In the genomic region with DNA sequence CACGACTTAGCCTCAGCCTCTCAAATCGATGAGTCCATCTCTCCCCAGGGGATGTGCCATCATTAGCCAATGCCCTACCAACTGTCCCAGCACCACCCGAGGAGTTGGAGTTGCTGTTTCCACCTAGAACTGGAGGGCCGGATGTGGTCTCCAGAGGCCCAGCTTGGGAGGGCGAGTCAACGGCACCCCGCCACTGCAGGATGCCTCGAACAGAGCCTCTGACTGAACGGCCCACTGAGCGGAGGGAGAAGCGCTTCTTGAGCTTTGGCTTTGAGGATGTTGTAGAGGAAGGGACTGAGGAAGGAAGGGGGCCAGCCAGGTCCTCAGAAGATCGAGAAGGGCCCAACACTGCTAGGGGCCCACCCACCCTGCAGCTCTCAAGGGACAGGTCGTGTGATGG, we compare ENCODE assay signal across 14 mouse cellular contexts. TPM values are rescaled to one million over a fixed set of nuclear protein-coding genes. Genes with fewer than 3 reads are reported as not detected.
DNase-seq lines count a peak whose midpoint lies in the region; ATAC-seq and TF ChIP-seq lines count a peak whose summit lies in the region.
"Had no signal": no experiment of that assay in that cellular context is flagged by ENCODE, and none has a peak within 500 bp of the region (broad histone marks: within the 10 kb centered on the region; RNA-seq: fewer than 3 reads in every experiment).

No protein-coding gene starts in this region.

- no peak for TF ChIP-seq CTCF in heart, postnatal 0 days (IDR thresholded peaks at IDR 0.05; ENCODE audit: low read depth)

- H3K4me2 ChIP-seq in heart, postnatal 0 days (ENCODE audit: low read depth, low read length), result peak overlapping the region; percentile 13; the same call in 1 of the 2 replicates

- 79% methylated on average over 13 of the region's 13 CpGs for WGBS in heart, postnatal 0 days
- WGBS in embryonic facial prominence, embryonic 10.5 days, result 91% methylated on average over 13 of the region's 13 CpGs

- peaks cover 53% of the 10 kb centered on the region for H3K36me3 ChIP-seq in heart, postnatal 0 days (replicated peaks; ENCODE audit: control insufficient read depth, insufficient read depth, low read length)
- H3K36me3 ChIP-seq in embryonic facial prominence, embryonic 10.5 days (replicated peaks), result peaks cover 59% of the 10 kb centered on the region

- no peak for DNase-seq in heart, postnatal 0 days (ENCODE audit: low spot score)
- DNase-seq in heart, adult 18-20 months, result no peak
- DNase-seq in embryonic facial prominence, embryonic 10.5 days (ENCODE audit: low spot score), result no peak
- DNase-seq in thymus, postnatal 10 days (ENCODE audit: low spot score in 2 of 2), result peak; percentile 72 to 74
- DNase-seq in gastrocnemius, postnatal 36 days, result no peak
- DNase-seq in layer of hippocampus, postnatal 14 days (ENCODE audit: low spot score in 2 of 2), result no peak
- no peak for DNase-seq in urinary bladder, postnatal 10 days (ENCODE audit: low spot score)
- DNase-seq: gastrocnemius, postnatal 14 days; kidney, postnatal 25 days; right cerebral cortex, postnatal 4 days had no signal

- H3K27me3 ChIP-seq in heart, postnatal 0 days (ENCODE audit: control insufficient read depth, insufficient read depth, low read length), result no peaks in the 10 kb centered on the region
- no peaks in the 10 kb centered on the region for H3K27me3 ChIP-seq in embryonic facial prominence, embryonic 10.5 days (replicated peaks; ENCODE audit: low read depth, poor library complexity, severe bottlenecking)
- H3K27me3 ChIP-seq: embryonic facial prominence, embryonic 15.5 days had no signal

- no peak overlapping the region for H3K4me3 ChIP-seq in heart, postnatal 0 days (ENCODE audit: low read depth, low read length)
- H3K4me3 ChIP-seq in embryonic facial prominence, embryonic 10.5 days, result 0 out of 2 replicates have a peak overlapping the region, but pooled peaks have one; percentile 6
- H3K4me3 ChIP-seq: embryonic facial prominence, embryonic 15.5 days; hindbrain, embryonic 10.5 days; limb, embryonic 10.5 days had no signal

- no peak overlapping the region for H3K9ac ChIP-seq in heart, postnatal 0 days (replicated peaks; ENCODE audit: low read depth, low read length)
- H3K9ac ChIP-seq: embryonic facial prominence, embryonic 15.5 days had no signal

- no peak for TF ChIP-seq EP300 in heart, postnatal 0 days (IDR thresholded peaks at IDR 0.05; ENCODE audit: low read depth)

- intact Hi-C loops in gastrocnemius, postnatal 36 days (cut with DNase I), result loop anchor here (5.0 kb wide), 1 partner anchor 40 kb away; no protein-coding TSS in a partner anchor

- H3K27ac ChIP-seq in heart, postnatal 0 days (ENCODE audit: low read depth), result 0 out of 2 replicates have a peak overlapping the region, but pooled peaks have one; percentile 6
- no peak overlapping the region for H3K27ac ChIP-seq in embryonic facial prominence, embryonic 10.5 days (replicated peaks)
- H3K27ac ChIP-seq: embryonic facial prominence, embryonic 15.5 days; hindbrain, embryonic 10.5 days; limb, embryonic 10.5 days had no signal

- no peak for ATAC-seq in heart, postnatal 0 days (ENCODE audit: insufficient read depth, low read depth)
- peak; percentile 33 for ATAC-seq in megakaryocyte, adult 5-6 weeks (ENCODE audit: poor library complexity, severe bottlenecking)

- peaks cover 14% of the 10 kb centered on the region for H3K4me1 ChIP-seq in heart, postnatal 0 days (ENCODE audit: control insufficient read depth, insufficient read depth)
- H3K4me1 ChIP-seq in embryonic facial prominence, embryonic 10.5 days, result peaks cover 26% of the 10 kb centered on the region

- H3K9me3 ChIP-seq in heart, postnatal 0 days (replicated peaks; ENCODE audit: control insufficient read depth, low read length), result no peaks in the 10 kb centered on the region
- H3K9me3 ChIP-seq in embryonic facial prominence, embryonic 10.5 days, result no peaks in the 10 kb centered on the region
- H3K9me3 ChIP-seq: embryonic facial prominence, embryonic 15.5 days; hindbrain, embryonic 10.5 days; limb, embryonic 10.5 days had no signal

RNA-seq across cellular contexts. Expression of a gene that starts 2.9 kb away (rescaled TPM):
- 22.6 and 30.3 TPM in 2 replicates for total RNA-seq in heart, postnatal 0 days (2014; rRNA removed; ENCODE audit: low replicate concordance)
- polyA plus RNA-seq in heart, postnatal 0 days (2015; fragmentation: Nextera tagmentation; extraction: Ambion mirVana), result 34.4 and 34.5 TPM in 2 replicates
- 10 to 100 TPM; 40.9 to 45.1 TPM for total RNA-seq in heart, adult 18-20 months (2021)
- polyA plus RNA-seq in embryonic facial prominence, embryonic 10.5 days (2016; fragmentation: Nextera tagmentation; extraction: Ambion mirVana), result 53.3 and 54.0 TPM in 2 replicates
- total RNA-seq in megakaryocyte, adult 5-6 weeks (2015), result 18.2 and 20.6 TPM in 2 replicates
- 9.9 and 10.6 TPM in 2 replicates for total RNA-seq in megakaryocyte, adult 5-6 weeks (2017)
- 10 to 100 TPM; 36.8 to 43.4 TPM for total RNA-seq in gastrocnemius, postnatal 36 days (2021)
- total RNA-seq in layer of hippocampus, postnatal 14 days (2021), result 10 to 100 TPM; 65.7 to 68.1 TPM

RNA-seq across cellular contexts. Expression of a gene that starts 9.4 kb away (rescaled TPM):
- total RNA-seq in heart, postnatal 0 days (2014; rRNA removed; ENCODE audit: low replicate concordance), result 0.92 and 3.8 TPM in 2 replicates
- 0.40 and 0.92 TPM in 2 replicates for polyA plus RNA-seq in heart, postnatal 0 days (2015; fragmentation: Nextera tagmentation; extraction: Ambion mirVana)
- under 1 TPM; 0.87 TPM for total RNA-seq in heart, adult 18-20 months (2021)
- polyA plus RNA-seq in embryonic facial prominence, embryonic 10.5 days (2016; fragmentation: Nextera tagmentation; extraction: Ambion mirVana), result 1.8 and 2.5 TPM in 2 replicates
- 0.07 and 0.52 TPM in 2 replicates for total RNA-seq in megakaryocyte, adult 5-6 weeks (2015)
- total RNA-seq in megakaryocyte, adult 5-6 weeks (2017), result not detected in 2 replicates
- over 10,000 TPM; 23,125 to 24,213 TPM for total RNA-seq in gastrocnemius, postnatal 36 days (2021)
- 1 to 10 TPM in 1 of 2 experiments, under 1 TPM in 1; 0.85 to 2.2 TPM for total RNA-seq in layer of hippocampus, postnatal 14 days (2021)

RNA-seq across cellular contexts. Expression of a gene that starts 14.9 kb away (rescaled TPM):
- 151 and 153 TPM in 2 replicates for total RNA-seq in heart, postnatal 0 days (2014; rRNA removed; ENCODE audit: low replicate concordance)
- 199 and 205 TPM in 2 replicates for polyA plus RNA-seq in heart, postnatal 0 days (2015; fragmentation: Nextera tagmentation; extraction: Ambion mirVana)
- total RNA-seq in heart, adult 18-20 months (2021), result 100 to 1,000 TPM; 286 to 355 TPM
- polyA plus RNA-seq in embryonic facial prominence, embryonic 10.5 days (2016; fragmentation: Nextera tagmentation; extraction: Ambion mirVana), result 169 and 185 TPM in 2 replicates
- total RNA-seq in megakaryocyte, adult 5-6 weeks (2015), result 40.2 and 44.3 TPM in 2 replicates
- total RNA-seq in megakaryocyte, adult 5-6 weeks (2017), result 33.8 and 44.9 TPM in 2 replicates
- total RNA-seq in gastrocnemius, postnatal 36 days (2021), result 100 to 1,000 TPM; 122 to 145 TPM
- total RNA-seq in layer of hippocampus, postnatal 14 days (2021), result 10 to 100 TPM; 79.7 to 88.9 TPM

RNA-seq across cellular contexts. Expression of a gene that starts 30.9 kb away (rescaled TPM):
- 21.8 and 35.6 TPM in 2 replicates for total RNA-seq in heart, postnatal 0 days (2014; rRNA removed; ENCODE audit: low replicate concordance)
- 13.4 and 14.1 TPM in 2 replicates for polyA plus RNA-seq in heart, postnatal 0 days (2015; fragmentation: Nextera tagmentation; extraction: Ambion mirVana)
- total RNA-seq in heart, adult 18-20 months (2021), result 10 to 100 TPM; 33.0 to 37.1 TPM
- polyA plus RNA-seq in embryonic facial prominence, embryonic 10.5 days (2016; fragmentation: Nextera tagmentation; extraction: Ambion mirVana), result 50.4 and 54.1 TPM in 2 replicates
- total RNA-seq in megakaryocyte, adult 5-6 weeks (2015), result 75.5 and 84.4 TPM in 2 replicates
- 26.1 and 40.5 TPM in 2 replicates for total RNA-seq in megakaryocyte, adult 5-6 weeks (2017)
- 10 to 100 TPM; 25.8 to 29.9 TPM for total RNA-seq in gastrocnemius, postnatal 36 days (2021)
- total RNA-seq in layer of hippocampus, postnatal 14 days (2021), result 100 to 1,000 TPM; 122 to 124 TPM

RNA-seq across cellular contexts. Expression of a gene that starts 43.7 kb away (rescaled TPM):
- 20.2 and 24.8 TPM in 2 replicates for total RNA-seq in heart, postnatal 0 days (2014; rRNA removed; ENCODE audit: low replicate concordance)
- 15.0 and 16.4 TPM in 2 replicates for polyA plus RNA-seq in heart, postnatal 0 days (2015; fragmentation: Nextera tagmentation; extraction: Ambion mirVana)
- total RNA-seq in heart, adult 18-20 months (2021), result 1 to 10 TPM; 5.5 to 7.5 TPM
- polyA plus RNA-seq in embryonic facial prominence, embryonic 10.5 days (2016; fragmentation: Nextera tagmentation; extraction: Ambion mirVana), result 33.7 and 34.6 TPM in 2 replicates
- total RNA-seq in megakaryocyte, adult 5-6 weeks (2015), result 6.7 and 6.8 TPM in 2 replicates
- 21.4 and 25.0 TPM in 2 replicates for total RNA-seq in megakaryocyte, adult 5-6 weeks (2017)
- 10 to 100 TPM; 13.8 to 14.0 TPM for total RNA-seq in gastrocnemius, postnatal 36 days (2021)
- 10 to 100 TPM in 1 of 2 experiments, 1 to 10 TPM in 1; 8.9 to 11.5 TPM for total RNA-seq in layer of hippocampus, postnatal 14 days (2021)

Comparison
In these comparisons a context has a peak if more than half of its experiments do, and no peak if none do; other contexts are left out.
1. DNase-seq: peak in thymus, postnatal 10 days (2 of 2); none in heart, postnatal 0 days (single experiment), heart, adult 18-20 months (0 of 2), embryonic facial prominence, embryonic 10.5 days (single experiment), gastrocnemius, postnatal 36 days (0 of 2), layer of hippocampus, postnatal 14 days (0 of 2) and urinary bladder, postnatal 10 days (single experiment).
2. RNA of a gene that starts 9.4 kb away (total RNA-seq): 23,125 to 24,213 TPM in gastrocnemius, postnatal 36 days; 0.85 to 2.2 TPM in layer of hippocampus, postnatal 14 days, 0.92 to 3.8 TPM in heart, postnatal 0 days, 0.87 TPM in heart, adult 18-20 months and 0.07 to 0.52 TPM in megakaryocyte, adult 5-6 weeks; every median in the first group is over 1,000 times any median in the second.